Mouse (Mus musculus) intestine, postnatal 0 days (tissue): ENCODE measurements at regions not wholly inside any gene's neighbourhood (a gene's known extent, or its start where the extent isn't known, plus 50 kb on each side); places are given as distances from the start of the nearest gene placed in this dataset.

ENCODE experiments used
- ATAC-seq: fragments of 200-750 bp; cut with Nextera tagmentation; 2 replicates; pipeline ENCODE4 v1.8.0; 2017; ENCODE audit warnings: mild to moderate bottlenecking, moderate TSS enrichment, moderate library complexity
- H3K27ac ChIP-seq: fragments of 300-500 bp; sonication (generic); 2 replicates; pipeline ENCODE4 v1.5.1; 2014; ENCODE audit warnings: mild to moderate bottlenecking, low read depth, low read length, moderate library complexity
- H3K27me3 ChIP-seq: fragments of 300-500 bp; sonication (generic); replicated peaks from 2 replicates; pipeline ENCODE4 v1.6.1; 2014; ENCODE audit warnings: low read length, mixed read lengths; ENCODE audit not compliant: control insufficient read depth, insufficient read depth
- H3K36me3 ChIP-seq: fragments of 300-500 bp; sonication (generic); 2 replicates; pipeline ENCODE4 v1.6.1; 2014; ENCODE audit warnings: mild to moderate bottlenecking, moderate library complexity; ENCODE audit not compliant: control insufficient read depth, insufficient read depth
- H3K4me1 ChIP-seq: fragments of 300-500 bp; sonication (generic); replicated peaks from 2 replicates; pipeline ENCODE4 v1.6.1; 2014; ENCODE audit warnings: antibody characterized with exemption, low read length, mixed read lengths; ENCODE audit not compliant: control insufficient read depth, insufficient read depth
- H3K4me2 ChIP-seq: fragments of 300-500 bp; sonication (generic); replicated peaks from 2 replicates; pipeline ENCODE4 v1.6.1; 2014; ENCODE audit warnings: low read depth, mild to moderate bottlenecking, moderate library complexity
- H3K4me3 ChIP-seq: fragments of 300-500 bp; sonication (generic); 2 replicates; pipeline ENCODE4 v1.5.1; 2014; ENCODE audit warnings: low read depth, low read length
- H3K9ac ChIP-seq: fragments of 300-500 bp; sonication (generic); 2 replicates; pipeline ENCODE4 v1.6.1; 2014; ENCODE audit warnings: mild to moderate bottlenecking, low read depth, low read length
- H3K9me3 ChIP-seq: fragments of 300-500 bp; sonication (generic); 2 replicates; pipeline ENCODE4 v1.6.1; 2016; ENCODE audit warnings: mixed run types; ENCODE audit not compliant: control insufficient read depth
- CTCF ChIP-seq: sonication (generic); IDR thresholded peaks from 2 replicates; pipeline ENCODE4 v1.5.1; 2016; ENCODE audit warnings: low read depth, mild to moderate bottlenecking, control low read depth, antibody characterized with exemption, moderate library complexity
- WGBS: fragments of 180-500 bp; shearing (Covaris S2); extraction: QIAGEN DNeasy Blood & Tissue Kit; methylation state at CpG from one replicate; pipeline ENCODE4 v1.1.7; 2014; 5-methylcytosine and 5-hydroxymethylcytosine counted together

DNA sequence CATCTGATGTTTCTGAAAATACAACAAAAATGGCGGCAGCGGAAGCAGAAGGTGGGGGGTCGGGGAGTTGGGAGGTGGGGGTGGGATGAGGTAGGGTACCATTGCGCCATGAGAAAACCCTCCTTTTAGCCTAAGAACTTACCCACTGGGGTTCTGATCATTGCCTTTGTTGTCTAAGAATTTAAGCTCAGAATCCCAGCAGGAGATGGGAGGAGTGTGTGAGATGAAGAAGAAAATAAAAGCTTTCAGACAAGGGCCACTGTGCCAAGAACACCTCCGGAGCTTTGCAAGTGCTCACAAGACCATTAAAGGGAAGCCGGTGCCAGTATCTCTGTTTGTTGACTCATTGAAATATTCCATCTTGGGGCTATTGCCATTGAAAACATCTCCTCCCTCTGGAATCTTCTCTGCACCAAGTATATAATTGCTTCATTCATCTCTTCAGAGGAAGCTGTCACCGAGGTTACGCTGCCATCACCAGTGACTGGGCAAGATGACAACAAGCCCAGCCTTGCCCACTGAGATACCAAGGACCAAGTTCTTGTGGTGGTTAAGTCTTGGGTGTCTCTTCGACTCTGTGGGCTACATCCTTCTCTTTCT is 614.0 kb upstream of the Adam5 start:
- WGBS = 89% methylated on average over 9 of the region's 9 CpGs
- no peaks in the 10 kb centered on the region for H3K27me3 ChIP-seq
- TF ChIP-seq CTCF = no peak
- H3K9ac ChIP-seq = no peak overlapping the region
- no peak for ATAC-seq
- no peaks in the 10 kb centered on the region for H3K4me1 ChIP-seq
- no peaks in the 10 kb centered on the region for H3K9me3 ChIP-seq
- H3K4me3 ChIP-seq = no peak overlapping the region
- no peak overlapping the region for H3K4me2 ChIP-seq
- no peaks in the 10 kb centered on the region for H3K36me3 ChIP-seq
- H3K27ac ChIP-seq = no peak overlapping the region

DNA sequence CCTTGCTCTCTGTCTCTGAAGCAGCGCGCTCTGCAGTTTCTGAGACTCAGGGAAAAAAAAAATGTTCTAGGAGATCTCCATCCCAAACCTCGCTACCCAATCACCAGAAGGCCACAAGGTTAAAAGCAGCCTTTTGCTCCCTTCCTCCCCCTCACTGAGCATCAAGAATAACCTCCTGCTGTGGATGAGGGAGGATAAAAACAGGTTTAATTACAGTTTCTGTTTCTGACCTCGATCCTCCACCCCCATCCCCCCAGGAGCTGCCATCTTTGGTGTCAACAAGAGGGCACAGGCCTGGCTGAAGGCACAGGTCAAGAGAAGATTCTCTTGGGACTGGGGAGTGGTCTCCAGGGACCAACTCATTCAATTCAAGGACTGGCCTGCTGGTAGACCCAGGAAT is 613.0 kb upstream of the Adam5 start:
- H3K9me3 ChIP-seq = no peaks in the 10 kb centered on the region
- H3K9ac ChIP-seq = no peak overlapping the region
- ATAC-seq = no peak
- H3K4me3 ChIP-seq = no peak overlapping the region
- H3K27me3 ChIP-seq = no peaks in the 10 kb centered on the region
- H3K36me3 ChIP-seq = no peaks in the 10 kb centered on the region
- WGBS = 63% methylated on average over 4 of the region's 4 CpGs
- H3K27ac ChIP-seq = no peak overlapping the region
- H3K4me1 ChIP-seq = no peaks in the 10 kb centered on the region
- no peak overlapping the region for H3K4me2 ChIP-seq
- TF ChIP-seq CTCF = no peak

DNA sequence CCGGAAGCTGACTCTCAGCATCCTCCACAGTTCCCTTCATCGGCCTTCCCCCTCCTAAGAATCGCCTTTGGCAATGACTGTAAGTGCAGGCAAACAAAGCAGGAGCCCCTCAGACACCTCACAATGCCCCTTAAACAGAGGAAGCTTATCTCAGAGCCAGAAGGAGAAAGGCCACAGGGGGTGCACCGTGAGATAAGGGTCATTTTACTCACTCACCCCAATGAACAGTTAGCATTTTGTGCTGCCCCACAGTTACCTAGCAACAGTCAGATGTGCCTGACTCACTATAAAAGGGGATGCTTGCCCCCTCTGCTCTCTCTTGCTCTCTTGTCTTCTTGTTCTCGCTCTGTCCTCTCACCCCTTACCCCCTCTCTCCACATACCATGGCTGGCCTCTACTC is 606.4 kb upstream of the Adam5 start:
- H3K4me2 ChIP-seq = no peak overlapping the region
- ATAC-seq = no peak
- H3K36me3 ChIP-seq = no peaks in the 10 kb centered on the region
- no peak overlapping the region for H3K9ac ChIP-seq
- H3K4me1 ChIP-seq = no peaks in the 10 kb centered on the region
- TF ChIP-seq CTCF = no peak
- H3K9me3 ChIP-seq = no peaks in the 10 kb centered on the region
- H3K27ac ChIP-seq = no peak overlapping the region
- no peaks in the 10 kb centered on the region for H3K27me3 ChIP-seq
- 31% methylated on average over 5 of the region's 5 CpGs for WGBS
- no peak overlapping the region for H3K4me3 ChIP-seq

DNA sequence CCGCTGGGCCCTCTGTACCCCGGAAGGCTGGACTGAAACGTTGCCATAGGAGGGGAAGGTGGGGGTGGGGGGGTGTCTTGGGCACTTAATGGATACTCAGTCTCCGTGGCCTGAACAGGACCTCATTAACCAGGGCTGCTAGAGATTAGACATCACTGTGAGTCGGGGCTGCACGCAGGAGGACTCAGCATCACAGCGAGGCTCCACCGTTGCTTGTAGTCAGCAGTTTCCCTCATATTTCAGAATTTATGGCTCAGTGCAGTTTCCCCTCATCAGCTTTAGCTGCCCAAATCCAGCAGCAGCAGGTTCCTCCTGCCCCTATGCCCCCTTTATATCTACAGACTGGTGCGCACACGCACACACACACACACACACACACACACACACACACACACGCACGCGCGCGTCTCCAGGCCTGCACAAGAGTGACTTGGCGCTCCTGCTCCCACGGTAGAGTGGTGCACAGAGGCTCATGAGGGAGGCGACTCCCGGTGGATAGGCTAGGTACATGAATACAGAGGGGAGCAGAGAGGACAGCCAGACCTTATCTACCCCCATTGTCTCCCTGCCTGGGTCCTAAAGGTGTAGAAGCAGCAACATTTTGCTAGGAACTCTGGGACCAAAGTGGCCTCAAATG is 605.8 kb upstream of the Adam5 start:
- no peak overlapping the region for H3K9ac ChIP-seq
- WGBS = 63% methylated on average over 19 of the region's 19 CpGs
- no peak overlapping the region for H3K27ac ChIP-seq
- no peaks in the 10 kb centered on the region for H3K9me3 ChIP-seq
- no peak for TF ChIP-seq CTCF
- no peaks in the 10 kb centered on the region for H3K27me3 ChIP-seq
- no peak for ATAC-seq
- no peaks in the 10 kb centered on the region for H3K36me3 ChIP-seq
- no peak overlapping the region for H3K4me2 ChIP-seq
- H3K4me3 ChIP-seq = no peak overlapping the region
- H3K4me1 ChIP-seq = no peaks in the 10 kb centered on the region

DNA sequence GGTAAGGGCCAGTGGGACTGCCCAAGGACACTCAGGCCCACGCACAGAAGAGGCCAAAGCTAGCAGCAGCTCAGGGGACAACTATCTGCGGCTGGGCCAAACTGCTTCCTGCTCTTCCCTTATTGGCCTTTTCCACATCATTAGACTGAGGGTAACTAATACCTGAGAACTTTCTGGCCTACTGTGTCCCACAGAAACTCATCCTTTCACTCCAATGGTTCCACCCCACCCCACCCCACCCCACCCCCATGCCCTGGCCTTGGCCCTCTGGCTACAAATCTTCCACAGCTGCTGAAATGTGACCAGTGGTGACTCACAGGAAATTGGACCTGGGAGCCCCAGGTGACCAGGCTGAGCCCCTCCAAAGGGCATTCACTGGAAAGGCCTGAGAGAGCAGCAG is 604.6 kb upstream of the Adam5 start:
- no peak overlapping the region for H3K9ac ChIP-seq
- H3K27me3 ChIP-seq = no peaks in the 10 kb centered on the region
- no peak overlapping the region for H3K27ac ChIP-seq
- no peak for TF ChIP-seq CTCF
- no peaks in the 10 kb centered on the region for H3K9me3 ChIP-seq
- no peak for ATAC-seq
- no peaks in the 10 kb centered on the region for H3K36me3 ChIP-seq
- no peak overlapping the region for H3K4me3 ChIP-seq
- 85% methylated on average over 2 of the region's 2 CpGs for WGBS
- H3K4me1 ChIP-seq = no peaks in the 10 kb centered on the region
- H3K4me2 ChIP-seq = no peak overlapping the region

DNA sequence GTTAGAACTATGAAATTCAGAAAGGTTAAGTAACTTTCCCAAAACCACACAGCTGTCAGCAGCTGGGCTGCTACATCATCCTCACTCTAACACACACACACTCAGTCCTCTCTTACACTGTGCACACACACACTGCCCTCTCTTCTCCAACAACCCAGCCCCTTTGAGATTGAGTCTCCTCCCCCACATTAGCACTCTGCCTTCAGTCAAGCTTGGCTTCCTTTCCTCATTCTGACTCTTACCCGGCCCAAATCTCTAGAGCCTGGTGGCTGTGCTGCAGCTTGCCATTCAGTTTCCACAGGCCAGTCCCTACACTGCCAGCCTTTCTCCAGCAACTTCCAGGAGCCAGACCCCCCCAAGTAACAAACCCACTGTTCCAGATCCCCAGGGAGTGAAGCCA is 602.0 kb upstream of the Adam5 start:
- 72% methylated on average over 1 of the region's 1 CpGs for WGBS
- H3K9ac ChIP-seq = no peak overlapping the region
- ATAC-seq = no peak
- no peaks in the 10 kb centered on the region for H3K9me3 ChIP-seq
- H3K27ac ChIP-seq = no peak overlapping the region
- no peaks in the 10 kb centered on the region for H3K36me3 ChIP-seq
- H3K4me1 ChIP-seq = no peaks in the 10 kb centered on the region
- H3K27me3 ChIP-seq = no peaks in the 10 kb centered on the region
- TF ChIP-seq CTCF = no peak
- H3K4me2 ChIP-seq = no peak overlapping the region
- H3K4me3 ChIP-seq = no peak overlapping the region

DNA sequence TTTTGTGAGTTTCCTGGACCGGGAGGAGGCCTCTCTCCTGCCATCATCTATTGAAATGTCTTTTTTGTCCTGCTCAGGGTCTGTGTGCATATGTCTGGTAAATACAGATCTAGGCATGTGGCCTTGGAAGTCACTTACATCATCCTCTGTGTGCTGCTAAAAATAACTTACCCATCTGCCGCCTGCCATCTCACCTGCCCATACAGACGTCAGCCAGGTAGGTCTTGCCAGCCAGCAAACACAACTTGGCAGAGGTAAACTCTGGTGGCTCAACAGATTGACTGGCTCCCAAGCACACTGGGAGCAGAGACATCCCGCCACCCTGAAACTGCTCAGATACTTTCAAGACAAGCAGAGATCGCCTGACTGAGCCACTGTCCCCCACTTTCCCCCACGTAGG is 597.3 kb upstream of the Adam5 start:
- no peaks in the 10 kb centered on the region for H3K27me3 ChIP-seq
- H3K4me2 ChIP-seq = no peak overlapping the region
- H3K36me3 ChIP-seq = no peaks in the 10 kb centered on the region
- H3K4me3 ChIP-seq = no peak overlapping the region
- H3K9me3 ChIP-seq = no peaks in the 10 kb centered on the region
- H3K9ac ChIP-seq = no peak overlapping the region
- ATAC-seq = no peak
- H3K27ac ChIP-seq = no peak overlapping the region
- no peaks in the 10 kb centered on the region for H3K4me1 ChIP-seq
- 87% methylated on average over 6 of the region's 6 CpGs for WGBS
- TF ChIP-seq CTCF = no peak
